Mouse (Mus musculus) liver, embryonic 14.5 days (tissue): ENCODE data around the gene Capn2.

ENCODE experiments used
- CTCF ChIP-seq: IDR thresholded peaks from 2 replicates; pipeline ENCODE4 v1.5.1; 2016; ENCODE audit warnings: antibody characterized with exemption, low read depth, control low read depth
- EP300 ChIP-seq: IDR thresholded peaks from 2 replicates; pipeline ENCODE4 v1.6.1; 2016; ENCODE audit warnings: antibody characterized with exemption, low read depth

- TF ChIP-seq CTCF (no peak), EP300 (no peak)
Observed at GRCm38 (mm10) chr1:182424274-182424673, 93.1 kb downstream of the Capn2 start.
